Mouse (Mus musculus) cerebellum, adult 9-10 months (tissue): ENCODE data around the gene 2010111I01Rik.

ENCODE experiments used
- DNase-seq: peaks from one replicate; pipeline ENCODE4 v3.0.0; 2022

Gene 2010111I01Rik

GRCm38 (mm10) chr13:63247041-63247440, 282.3 kb downstream of the 2010111I01Rik start:
- no peak for DNase-seq

- no peak for DNase-seq
These were observed 282.9 kb downstream of the 2010111I01Rik start for GRCm38 (mm10) chr13:63247631-63248030.

DNA sequence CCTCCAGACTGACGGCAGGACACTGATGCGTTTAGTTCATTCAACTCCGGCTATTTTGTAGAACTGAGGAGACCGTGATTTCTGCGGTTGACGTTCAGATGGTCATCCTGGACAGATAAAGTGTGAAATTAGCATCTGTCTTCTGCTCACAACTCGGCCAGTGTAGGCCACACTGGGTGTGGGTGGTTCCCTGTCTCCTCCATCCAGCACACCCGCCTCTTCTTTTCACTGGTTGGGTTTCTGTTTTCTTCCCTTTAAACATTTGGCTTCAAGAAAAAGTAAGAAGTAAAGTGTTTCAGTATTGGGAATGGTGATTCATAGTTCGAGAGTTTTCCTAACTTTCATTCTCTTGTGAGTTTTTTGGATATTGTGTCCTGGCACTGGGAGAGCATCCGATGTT, 283.6 kb downstream of the 2010111I01Rik start:
- no peak for DNase-seq

- DNase-seq, result no peak
These were observed 284.5 kb downstream of the 2010111I01Rik start for GRCm38 (mm10) chr13:63249171-63249570.

- no peak for DNase-seq
These were observed 285.2 kb downstream of the 2010111I01Rik start for GRCm38 (mm10) chr13:63249741-63250431.

- no peak for DNase-seq
These were observed 285.8 kb downstream of the 2010111I01Rik start for GRCm38 (mm10) chr13:63250441-63250980.

DNA sequence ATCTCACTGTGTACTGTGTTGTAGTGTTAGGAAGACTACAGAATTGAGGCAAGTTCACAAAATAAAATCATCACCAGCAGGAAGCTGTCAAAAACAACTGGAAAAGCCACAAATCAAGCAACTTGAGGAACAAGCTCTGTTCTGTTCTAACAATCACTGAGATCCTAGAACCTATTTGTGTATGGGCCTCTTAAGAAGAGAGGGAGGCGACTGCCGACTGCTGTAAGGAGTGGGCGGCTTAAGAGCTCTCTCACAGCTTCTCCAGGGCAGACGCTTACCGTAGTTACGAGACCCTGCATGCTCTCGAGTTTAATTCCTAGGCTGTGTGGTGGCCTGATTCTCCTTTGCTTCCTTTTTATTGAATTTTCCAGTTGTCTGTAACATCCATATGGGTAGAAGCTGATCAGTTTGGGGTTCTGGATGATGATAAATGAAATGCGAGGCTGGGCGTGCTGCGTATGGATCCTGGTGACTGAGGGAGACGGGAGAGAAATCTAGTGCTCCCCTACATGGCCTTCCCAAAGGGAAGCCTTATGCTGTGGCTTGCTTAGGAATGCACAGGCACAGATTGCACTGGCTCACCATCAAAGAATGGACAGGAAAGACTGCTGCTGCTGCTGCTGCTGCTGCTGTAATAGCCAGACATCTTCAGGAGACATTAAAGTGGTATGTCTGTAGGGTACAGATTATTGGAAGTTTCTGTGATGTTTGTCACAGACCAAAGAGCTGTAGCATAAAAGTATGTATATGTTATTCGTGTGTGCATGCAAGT, 286.6 kb downstream of the 2010111I01Rik start:
- no peak for DNase-seq

GRCm38 (mm10) chr13:63252295-63253010, 287.8 kb downstream of the 2010111I01Rik start:
- DNase-seq, result no peak

DNA sequence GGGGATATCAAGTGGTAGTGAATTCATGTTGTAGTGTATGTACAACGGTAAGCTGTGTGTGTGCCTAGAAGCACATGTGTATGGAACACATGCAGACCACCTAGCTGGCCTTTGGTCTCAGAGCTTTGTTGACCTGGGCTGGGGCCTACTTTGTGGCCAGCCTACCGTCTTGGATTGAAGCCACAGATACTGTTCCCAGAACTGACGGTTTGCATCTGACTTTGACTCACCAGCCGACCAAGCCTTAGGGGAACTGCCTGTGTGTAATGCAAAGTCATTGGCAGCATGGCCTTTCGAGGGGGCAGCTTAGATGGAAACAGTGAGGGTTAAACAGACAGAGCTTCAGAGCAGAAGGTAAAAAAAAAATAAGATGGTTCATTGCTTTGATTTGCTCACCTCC, 288.5 kb downstream of the 2010111I01Rik start:
- DNase-seq, result no peak

- DNase-seq, result no peak
These were observed 289.4 kb downstream of the 2010111I01Rik start for GRCm38 (mm10) chr13:63253886-63254636.

DNA sequence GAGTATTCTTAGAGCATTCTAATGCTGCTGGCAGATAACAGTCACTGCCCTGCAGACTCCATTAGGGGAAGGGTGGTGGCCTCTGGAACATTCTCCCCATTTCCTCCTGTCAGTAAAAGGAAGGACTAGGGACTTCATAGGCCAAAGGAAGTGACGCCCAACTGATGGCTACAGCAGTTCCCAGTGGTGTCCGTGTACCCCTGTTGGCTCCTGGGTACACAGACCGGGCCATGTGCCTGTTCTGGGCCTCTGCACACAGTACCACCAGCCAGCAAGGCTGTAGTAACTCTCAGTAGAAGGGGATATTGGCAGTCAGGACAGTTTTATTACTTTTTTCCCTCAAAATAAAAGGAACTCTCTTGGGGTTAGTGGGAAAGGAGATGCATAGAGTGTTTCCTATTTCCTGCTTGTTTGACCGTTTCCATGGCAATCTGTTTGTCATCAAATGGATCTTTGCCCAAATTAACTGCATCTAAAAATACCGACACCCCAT, 290.9 kb downstream of the 2010111I01Rik start:
- peak; percentile 63 for DNase-seq

GRCm38 (mm10) chr13:63256146-63256545, 291.5 kb downstream of the 2010111I01Rik start:
- DNase-seq, result no peak

- no peak for DNase-seq
These were observed 292.1 kb downstream of the 2010111I01Rik start for GRCm38 (mm10) chr13:63256807-63257206.

GRCm38 (mm10) chr13:63258167-63258582, 293.5 kb downstream of the 2010111I01Rik start:
- DNase-seq, result no peak

- no peak for DNase-seq
These were observed 294.0 kb downstream of the 2010111I01Rik start for GRCm38 (mm10) chr13:63258671-63259070.

- no peak for DNase-seq
These were observed 295.4 kb downstream of the 2010111I01Rik start for GRCm38 (mm10) chr13:63260133-63260532.

DNA sequence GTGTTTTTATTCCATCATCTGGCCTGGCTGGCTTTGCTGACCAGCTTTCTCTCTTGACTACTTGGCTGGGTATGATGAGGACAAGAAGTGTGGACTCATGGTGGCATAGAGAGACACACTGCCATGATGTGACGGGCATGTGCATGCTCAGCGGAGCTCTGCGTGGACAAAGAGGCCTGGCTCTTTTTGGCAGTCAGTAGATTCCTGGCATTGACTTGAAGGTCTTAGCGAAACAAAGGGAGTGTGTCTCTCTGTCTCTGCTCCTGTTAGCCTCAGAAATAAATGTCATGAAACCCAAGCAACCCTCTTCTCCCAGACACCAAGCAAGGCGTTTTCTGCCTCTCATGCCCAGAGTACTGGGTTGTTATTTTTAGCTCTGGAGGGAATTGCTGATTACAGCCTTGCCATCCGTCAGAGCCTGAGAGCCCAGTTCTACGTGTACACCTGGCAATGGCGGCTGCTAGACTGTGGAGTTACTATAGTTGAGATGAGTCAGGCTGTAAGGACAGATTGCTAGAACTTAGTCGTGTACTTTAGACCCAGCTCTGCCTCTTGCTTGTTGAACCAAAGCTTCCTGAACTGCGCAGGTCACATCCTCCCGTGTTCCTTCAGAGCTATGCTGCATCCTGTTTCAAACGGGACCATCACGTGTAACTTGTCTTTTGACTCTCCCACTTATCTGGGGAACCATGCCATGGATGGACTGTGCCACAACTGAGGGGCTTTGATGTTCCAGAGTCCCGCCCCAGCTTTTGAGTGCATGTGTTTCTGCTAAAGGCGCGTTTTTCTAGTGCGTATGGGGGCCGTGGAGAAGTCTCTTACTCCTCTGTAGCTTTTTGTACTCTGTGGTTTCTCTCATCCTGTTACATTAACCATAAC, 296.3 kb downstream of the 2010111I01Rik start:
- peak; percentile 50 for DNase-seq

DNA sequence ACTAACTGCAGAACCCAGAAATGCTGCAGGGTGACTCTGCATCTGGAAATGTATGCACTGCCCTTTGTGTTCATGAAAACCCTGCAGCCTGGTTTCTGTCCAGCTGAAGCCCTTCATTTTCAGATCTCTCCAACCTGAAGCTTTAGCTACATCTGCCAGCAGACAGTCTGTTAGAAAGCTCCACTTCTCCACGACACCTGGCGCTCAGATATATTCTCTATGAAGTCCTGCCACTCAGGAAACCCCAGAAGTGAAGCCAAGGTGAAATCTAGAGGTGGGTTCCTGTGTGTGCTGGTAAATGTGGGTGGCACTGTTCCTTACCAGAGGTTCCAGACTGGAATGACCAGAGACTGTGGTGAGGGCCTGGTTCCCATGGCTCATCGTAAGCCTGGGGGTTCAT, 297.0 kb downstream of the 2010111I01Rik start:
- no peak for DNase-seq

GRCm38 (mm10) chr13:63262168-63262957, 297.7 kb downstream of the 2010111I01Rik start:
- DNase-seq, result peak; percentile 62

GRCm38 (mm10) chr13:63268371-63268770, 303.7 kb downstream of the 2010111I01Rik start:
- DNase-seq, result no peak
